Mouse (Mus musculus) lung, adult 2 months (tissue): ENCODE results near the gene Pdzd7.

Experiments used
- CTCF ChIP-seq: fragments of 200-500 bp; IDR thresholded peaks from 2 replicates; pipeline ENCODE4 v1.5.1; 2011; ENCODE audit warnings: mild to moderate bottlenecking, low read length, control low read depth; ENCODE audit not compliant: insufficient read depth
- POLR2A ChIP-seq: fragments of 200-500 bp; IDR thresholded peaks from 2 replicates; pipeline ENCODE4 v1.6.1; 2011; ENCODE audit warnings: low read depth, mild to moderate bottlenecking, control low read depth, low read length, borderline replicate concordance; ENCODE audit errors: extremely low read depth

DNA sequence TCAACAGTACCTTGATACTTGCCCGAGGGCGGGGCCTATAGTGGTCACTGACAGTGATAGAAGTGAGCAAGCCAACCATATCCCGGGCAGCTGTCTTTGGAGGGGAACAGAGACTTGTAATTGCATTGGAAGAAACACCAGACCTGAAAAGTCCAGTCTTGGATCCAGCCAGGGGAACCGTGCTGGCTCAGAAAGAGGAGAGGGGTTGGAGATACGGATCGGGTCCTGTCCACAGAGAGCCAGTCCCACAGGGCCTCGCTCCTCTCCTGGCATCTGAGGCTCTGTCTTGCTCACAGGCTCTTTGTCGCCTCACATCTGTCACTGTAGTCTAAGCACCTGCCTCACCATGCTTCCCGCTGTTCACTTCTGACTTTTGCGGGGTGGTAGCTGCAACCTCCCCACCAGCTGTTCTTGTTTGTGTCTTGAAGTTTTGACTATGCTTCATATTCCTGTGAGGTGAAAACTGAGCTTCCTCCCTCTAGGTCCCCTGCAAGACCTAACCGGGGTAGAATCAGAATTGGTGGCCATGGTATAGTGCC, 1.1 kb downstream of the Pdzd7 start:
- TF ChIP-seq CTCF (no peak), POLR2A (no peak)
